Mouse (Mus musculus) spleen, adult 2 months (tissue): ENCODE results near the gene Phkb.

Experiments
- CTCF ChIP-seq: fragments of 200-500 bp; IDR thresholded peaks from 2 replicates; pipeline ENCODE4 v1.5.1; 2011; ENCODE audit warnings: mild to moderate bottlenecking, inconsistent platforms; ENCODE audit not compliant: insufficient read depth, insufficient read length, insufficient replicate concordance; ENCODE audit errors: extremely low read depth
- POLR2A ChIP-seq: fragments of 200-500 bp; IDR thresholded peaks from 2 replicates; pipeline ENCODE4 v1.6.1; 2011; ENCODE audit warnings: low read depth, low read length, inconsistent platforms

DNA sequence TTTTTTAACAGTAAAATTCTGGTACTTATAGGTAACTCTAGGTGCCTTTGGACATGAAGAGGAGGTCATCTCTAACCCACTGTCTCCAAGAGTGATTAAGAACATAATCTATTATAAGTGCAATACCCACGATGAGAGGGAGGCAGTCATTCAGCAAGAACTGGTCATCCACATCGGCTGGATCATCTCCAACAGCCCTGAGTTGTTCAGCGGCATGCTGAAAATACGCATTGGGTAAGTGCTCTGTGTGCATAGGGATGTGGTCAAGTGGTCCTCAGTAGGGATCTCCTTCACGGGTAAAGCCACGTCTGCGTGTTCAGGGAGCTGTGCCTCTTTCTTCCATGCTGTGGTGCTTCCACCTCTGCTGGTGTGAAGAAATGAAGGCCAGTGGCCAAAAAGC lies 188.7 kb downstream of the Phkb start:
- TF ChIP-seq POLR2A (no peak), CTCF (no peak)
